Mouse (Mus musculus): ENCODE data around the gene Pgap1. TPM values are rescaled to one million over a fixed set of nuclear protein-coding genes. Genes with fewer than 3 reads are reported as not detected.

Gene Pgap1
- total RNA-seq, 1 experiment from 2014 or later = 18.9 TPM

Other genes with a start within 250 kb of the Pgap1 start
- gene Gtf3c3, start 118.7 kb downstream of the Pgap1 start, total RNA-seq (2017) = 24.5 to 50.8 TPM (median 33.2 TPM) in 3 replicates